Mouse (Mus musculus) lung, adult 2 months (tissue): Measurements from ENCODE around the gene Abi1.

Experiments
- CTCF ChIP-seq: fragments of 200-500 bp; IDR thresholded peaks from 2 replicates; pipeline ENCODE4 v1.5.1; 2011; ENCODE audit warnings: mild to moderate bottlenecking, low read length, control low read depth; ENCODE audit not compliant: insufficient read depth
- POLR2A ChIP-seq: fragments of 200-500 bp; IDR thresholded peaks from 2 replicates; pipeline ENCODE4 v1.6.1; 2011; ENCODE audit warnings: low read depth, mild to moderate bottlenecking, control low read depth, low read length, borderline replicate concordance; ENCODE audit errors: extremely low read depth

GRCm38 (mm10) chr2:22955914-22956313 is 84.1 kb downstream of the Abi1 start:
- no peak for TF ChIP-seq POLR2A
- no peak for TF ChIP-seq CTCF
